Mouse (Mus musculus) spleen, adult 2 months (tissue): ENCODE measurements around the gene Slc7a10. TPM values are rescaled to one million over a fixed set of nuclear protein-coding genes. Genes with fewer than 3 reads are reported as not detected.

Experiments used
- DNase-seq, 2 experiments: peaks; one replicate each; pipeline versions ENCODE4 v3.0.0 to v3.0.0-alpha.2; 2012 to 2021; ENCODE audit warnings: low spot score in 2 of 2, low read depth in 1 of 2
- H3K27ac ChIP-seq: fragments of 200-500 bp; 2 replicates; pipeline ENCODE4 v1.5.1; 2012; ENCODE audit warnings: low read length, inconsistent platforms; ENCODE audit not compliant: insufficient read depth
- H3K27me3 ChIP-seq: fragments of 200-500 bp; 2 replicates; pipeline ENCODE4 v1.6.1; 2012; ENCODE audit warnings: mild to moderate bottlenecking, moderate library complexity, low read length, inconsistent platforms; ENCODE audit not compliant: control insufficient read depth, insufficient read depth
- H3K36me3 ChIP-seq: fragments of 200-500 bp; 2 replicates; pipeline ENCODE4 v1.6.1; 2012; ENCODE audit warnings: mild to moderate bottlenecking, low read length, inconsistent platforms; ENCODE audit not compliant: control insufficient read depth, insufficient read depth
- H3K4me1 ChIP-seq: fragments of 200-500 bp; 2 replicates; pipeline ENCODE4 v1.6.1; 2011; ENCODE audit warnings: inconsistent platforms; ENCODE audit not compliant: control insufficient read depth, insufficient read depth, insufficient read length
- H3K4me3 ChIP-seq: fragments of 200-500 bp; 2 replicates; pipeline ENCODE4 v1.5.1; 2011; ENCODE audit warnings: mild to moderate bottlenecking, inconsistent platforms; ENCODE audit not compliant: insufficient read depth, insufficient read length; ENCODE audit errors: extremely low read depth
- CTCF ChIP-seq: fragments of 200-500 bp; IDR thresholded peaks from 2 replicates; pipeline ENCODE4 v1.5.1; 2011; ENCODE audit warnings: mild to moderate bottlenecking, inconsistent platforms; ENCODE audit not compliant: insufficient read depth, insufficient read length, insufficient replicate concordance; ENCODE audit errors: extremely low read depth
- POLR2A ChIP-seq: fragments of 200-500 bp; IDR thresholded peaks from 2 replicates; pipeline ENCODE4 v1.6.1; 2011; ENCODE audit warnings: low read depth, low read length, inconsistent platforms
- WGBS: fragments of 180-500 bp; shearing (Covaris S2); methylation state at CpG from one replicate; pipeline ENCODE4 v1.1.7; 2018; 5-methylcytosine and 5-hydroxymethylcytosine counted together
- polyA plus RNA-seq: library from polyadenylated mRNA; depleted of rRNA; stranded (reverse); fragments of >200 nt; gene quantifications from 2 replicates; pipeline ENCODE4 v1.2.3, GENCODE M21; 2012

Slc7a10 gene
- polyA plus RNA-seq, 1 experiment: 1.3 TPM

DNA sequence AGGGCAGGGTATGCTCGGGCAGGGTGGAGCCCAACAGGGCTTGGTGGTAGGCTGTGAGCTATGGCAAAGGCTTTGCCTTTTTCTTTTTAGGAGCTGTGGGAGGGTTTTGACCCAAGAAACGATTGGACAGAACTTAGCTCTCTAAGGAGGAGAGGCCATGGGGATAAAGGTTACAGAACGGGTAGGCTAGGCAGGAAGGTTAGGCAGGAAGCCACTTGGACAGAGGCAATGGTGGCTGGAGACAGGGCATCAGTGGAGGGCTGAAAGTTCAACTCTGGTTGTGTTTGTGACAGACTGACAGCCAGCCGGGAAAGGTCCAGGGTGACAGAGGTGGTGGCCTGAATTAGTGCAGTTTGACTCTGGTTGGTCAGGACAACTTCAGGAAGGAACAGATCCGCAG lies 3.5 kb downstream of the Slc7a10 start:
- H3K4me3 ChIP-seq: no peak overlapping the region
- H3K27me3 ChIP-seq: peaks cover 13% of the 10 kb centered on the region
- H3K4me1 ChIP-seq: no peaks in the 10 kb centered on the region
- TF ChIP-seq POLR2A: no peak
- TF ChIP-seq CTCF: no peak
- H3K27ac ChIP-seq: no peak overlapping the region
- WGBS: 60% methylated on average over 5 of the region's 5 CpGs
- no peak for DNase-seq
- no peaks in the 10 kb centered on the region for H3K36me3 ChIP-seq

GRCm38 (mm10) chr7:35191276-35191675 lies 5.1 kb downstream of the Slc7a10 start:
- Histone ChIP-seq H3K4me3 (no peak overlapping the region), H3K27me3 (peaks cover 1% of the 10 kb centered on the region; the same call in 1 of the 2 replicates), H3K4me1 (no peaks in the 10 kb centered on the region), H3K27ac (no peak overlapping the region), H3K36me3 (no peaks in the 10 kb centered on the region)
- DNase-seq: no peak
- TF ChIP-seq POLR2A (no peak), CTCF (no peak)
- WGBS: 25% methylated on average over 2 of the region's 2 CpGs

GRCm38 (mm10) chr7:35197022-35197421 lies 10.8 kb downstream of the Slc7a10 start:
- Histone ChIP-seq H3K27me3 (no peaks in the 10 kb centered on the region), H3K27ac (no peak overlapping the region), H3K36me3 (no peaks in the 10 kb centered on the region), H3K4me3 (no peak overlapping the region), H3K4me1 (no peaks in the 10 kb centered on the region)
- no peak for TF ChIP-seq POLR2A
- no peak for TF ChIP-seq CTCF
- 69% methylated on average over 2 of the region's 2 CpGs for WGBS
- no peak for DNase-seq

DNA sequence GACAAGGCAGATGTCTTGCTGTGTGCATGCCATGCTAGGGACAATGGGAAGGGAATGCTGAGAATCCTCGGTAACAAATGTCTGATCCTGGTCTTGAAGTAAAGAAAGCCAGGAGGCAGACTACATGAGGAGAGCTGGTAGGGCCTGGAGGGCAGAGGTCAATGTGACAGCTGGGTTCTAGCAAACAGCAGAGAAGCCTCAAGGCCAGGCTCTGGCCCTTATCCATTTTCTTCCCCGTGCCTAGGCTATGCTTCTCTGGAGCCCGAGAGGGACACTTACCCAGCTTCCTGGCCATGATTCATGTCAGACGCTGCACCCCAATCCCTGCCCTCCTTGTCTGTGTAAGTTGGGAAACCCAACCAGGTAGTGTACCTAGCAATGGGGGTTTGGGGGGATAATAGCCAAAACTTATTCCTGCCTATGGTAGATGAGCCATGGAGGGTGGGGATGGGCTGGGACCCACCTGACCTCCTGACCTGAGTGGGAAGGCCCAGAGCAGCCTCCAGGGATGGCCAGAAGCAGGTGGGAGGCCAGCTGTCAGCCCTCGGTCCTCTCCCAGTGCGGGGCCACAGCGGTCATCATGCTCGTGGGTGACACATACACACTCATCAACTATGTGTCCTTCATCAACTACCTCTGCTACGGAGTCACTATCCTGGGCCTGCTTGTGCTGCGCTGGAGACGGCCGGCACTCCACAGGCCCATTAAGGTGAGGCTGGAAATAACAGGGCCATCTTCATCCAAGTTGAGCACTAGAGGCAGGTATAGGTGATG lies 13.0 kb downstream of the Slc7a10 start:
- no peak overlapping the region for H3K4me3 ChIP-seq
- H3K4me1 ChIP-seq: no peaks in the 10 kb centered on the region
- no peak overlapping the region for H3K27ac ChIP-seq
- H3K36me3 ChIP-seq: no peaks in the 10 kb centered on the region
- WGBS: 90% methylated on average over 12 of the region's 12 CpGs
- no peak for DNase-seq
- no peaks in the 10 kb centered on the region for H3K27me3 ChIP-seq
- TF ChIP-seq POLR2A (no peak), CTCF (no peak)

DNA sequence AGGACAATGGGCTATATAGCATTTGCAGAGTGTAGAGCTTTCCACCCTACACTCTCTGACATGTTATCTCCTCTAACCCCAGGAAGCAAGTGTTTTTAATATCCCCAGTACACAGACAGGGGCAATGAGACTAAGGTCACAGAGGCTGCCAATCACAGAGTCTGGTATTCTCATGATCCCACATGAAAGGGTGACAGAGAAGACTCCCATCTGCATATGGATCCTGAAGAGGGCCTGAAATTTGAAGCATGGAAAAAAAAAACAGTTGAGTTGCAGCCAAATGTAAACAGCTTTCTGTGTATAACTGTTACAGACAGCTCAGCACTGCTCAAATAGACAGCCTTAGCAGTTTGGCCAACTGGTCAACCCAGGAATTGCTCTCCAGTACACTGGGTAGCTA lies 13.6 kb downstream of the Slc7a10 start:
- H3K27me3 ChIP-seq: no peaks in the 10 kb centered on the region
- no peak overlapping the region for H3K4me3 ChIP-seq
- no peak for TF ChIP-seq POLR2A
- no peak for TF ChIP-seq CTCF
- H3K36me3 ChIP-seq: no peaks in the 10 kb centered on the region
- no peak for DNase-seq
- no peaks in the 10 kb centered on the region for H3K4me1 ChIP-seq
- H3K27ac ChIP-seq: no peak overlapping the region

GRCm38 (mm10) chr7:35211791-35212190 lies 25.6 kb downstream of the Slc7a10 start:
- WGBS: 84% methylated on average over 4 of the region's 4 CpGs
- H3K4me3 ChIP-seq: no peak overlapping the region
- TF ChIP-seq POLR2A (no peak), CTCF (no peak)
- no peaks in the 10 kb centered on the region for H3K36me3 ChIP-seq
- no peak for DNase-seq
- H3K27me3 ChIP-seq: peaks cover 7% of the 10 kb centered on the region
- no peak overlapping the region for H3K27ac ChIP-seq
- no peaks in the 10 kb centered on the region for H3K4me1 ChIP-seq

DNA sequence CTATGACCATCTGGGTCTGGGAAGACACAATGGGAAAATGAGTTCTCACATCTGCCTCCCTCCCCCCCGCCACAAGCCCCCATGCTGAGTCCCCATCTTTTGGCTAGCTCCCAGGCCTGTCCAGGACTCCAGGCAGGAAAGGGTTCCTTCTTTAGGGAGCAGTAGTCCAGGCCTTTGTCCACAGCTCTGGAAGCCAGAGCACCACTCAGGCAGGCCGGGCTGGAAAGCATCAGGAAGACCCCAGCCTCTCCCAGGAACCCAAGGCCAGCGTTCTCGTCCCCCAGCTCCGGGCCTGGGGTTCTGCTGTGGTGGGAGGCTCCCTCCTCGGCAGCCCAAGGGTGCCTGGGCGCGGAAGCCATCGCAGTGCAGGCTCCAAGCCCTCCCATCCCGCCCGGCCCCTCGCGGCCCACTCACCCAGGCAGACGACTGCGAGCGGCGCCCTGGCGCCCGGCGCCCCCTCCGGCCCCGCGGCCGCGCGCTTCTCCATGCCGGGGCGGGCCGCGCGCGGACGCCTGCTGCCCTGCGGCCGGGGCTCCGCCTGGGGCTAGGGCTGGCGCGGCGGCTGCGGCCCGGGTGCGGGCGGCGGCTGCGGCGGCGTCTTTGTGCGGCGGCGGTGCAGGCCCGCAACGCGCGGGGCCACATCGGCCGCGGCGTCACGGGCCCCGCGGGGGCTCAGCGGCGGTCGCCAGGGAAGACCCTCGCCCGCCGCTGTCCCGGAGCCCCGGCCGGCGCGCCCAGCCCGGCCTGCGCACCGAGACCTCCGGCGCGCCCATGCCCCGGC lies 28.4 kb downstream of the Slc7a10 start:
- H3K36me3 ChIP-seq: no peaks in the 10 kb centered on the region
- WGBS: 2% methylated on average over 77 of the region's 79 CpGs
- TF ChIP-seq POLR2A (no peak), CTCF (no peak)
- H3K27me3 ChIP-seq: peaks cover 7% of the 10 kb centered on the region
- DNase-seq: no peak
- no peaks in the 10 kb centered on the region for H3K4me1 ChIP-seq
- no peak overlapping the region for H3K27ac ChIP-seq
- peak overlapping the region; percentile 8; the same call in 1 of the 2 replicates for H3K4me3 ChIP-seq
